Mouse (Mus musculus) megakaryocyte-erythroid progenitor cell, adult 5-6 weeks (primary cell): Measurements from ENCODE around the gene Gm45213. TPM values are rescaled to one million over a fixed set of nuclear protein-coding genes. Genes with fewer than 3 reads are reported as not detected.

Source experiments
- ATAC-seq: replicated peaks from 2 replicates; pipeline ENCODE4 v1.8.0; 2016; ENCODE audit warnings: mild to moderate bottlenecking, inconsistent platforms; ENCODE audit not compliant: severe bottlenecking, poor library complexity, low FRiP score, low TSS enrichment
- total RNA-seq, 2 experiments: library from RNA; stranded (forward) in 1 of 2; stranded (reverse) in 1 of 2; fragments of 200-1000, 215-1000 nt in 1 of 2; fragments of >200 nt in 1 of 2; fragmentation: Nextera tagmentation in 1 of 2; gene quantifications; 2 replicates each; pipeline ENCODE4 v1.2.3; 2014 to 2017

Gene Gm45213
- not detected in 2 replicates for total RNA-seq (2014; fragmentation: Nextera tagmentation)
- not detected in 2 replicates for total RNA-seq (2017)

GRCm38 (mm10) chr7:66043552-66044459 lies at the start of gene Gm45213:
Gene Gm45213, plus strand, starts transcription at chr7:66043602.
- ATAC-seq, result no peak

- ATAC-seq, result no peak
Observed at GRCm38 (mm10) chr7:66001035-66001754, 42.2 kb upstream of the Gm45213 start.

DNA sequence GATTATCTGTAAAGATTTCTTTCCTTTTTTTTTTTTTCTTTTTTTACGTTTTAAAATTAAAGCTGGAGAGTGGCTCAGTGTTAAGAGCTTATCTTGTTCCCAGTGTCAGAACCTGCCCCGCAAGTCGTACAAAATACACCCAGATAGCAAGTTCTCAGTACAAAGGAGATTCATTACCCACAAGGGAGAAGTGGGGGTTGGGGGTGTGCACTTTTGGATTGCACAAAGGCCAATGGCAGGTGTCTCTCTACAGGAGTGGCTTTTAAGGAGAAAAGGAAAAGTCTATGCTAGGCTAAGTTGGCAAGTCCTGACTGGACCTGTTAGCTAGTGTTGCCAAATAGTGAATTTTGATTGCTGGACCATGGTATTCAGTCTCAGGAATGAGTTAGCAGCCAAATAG lies 41.6 kb upstream of the Gm45213 start:
- no peak for ATAC-seq

DNA sequence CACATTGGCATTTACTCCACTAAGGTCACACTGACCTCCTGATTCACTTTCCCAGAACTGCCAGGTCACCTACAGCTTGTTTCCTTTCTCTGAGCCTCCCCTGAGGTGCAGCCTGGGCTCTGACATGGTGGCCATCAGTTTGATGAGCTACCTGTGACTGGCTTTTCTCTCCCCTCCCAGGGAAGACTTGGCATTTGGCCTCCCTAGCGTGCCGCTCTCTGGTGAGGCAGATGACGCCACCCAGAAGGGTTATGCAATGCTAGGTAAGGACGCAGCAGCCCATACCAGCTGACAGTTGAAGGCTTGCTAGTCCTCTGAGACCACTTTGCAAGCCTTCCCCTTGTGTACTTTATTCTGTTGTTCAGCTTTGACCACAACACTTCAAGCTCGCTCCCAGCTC lies 40.0 kb upstream of the Gm45213 start:
- no peak for ATAC-seq

GRCm38 (mm10) chr7:66003865-66004638 lies 39.4 kb upstream of the Gm45213 start:
- ATAC-seq, result no peak

- ATAC-seq, result no peak
Observed at GRCm38 (mm10) chr7:66005066-66005465, 38.3 kb upstream of the Gm45213 start.

- no peak for ATAC-seq
Observed at GRCm38 (mm10) chr7:66008161-66008891, 35.1 kb upstream of the Gm45213 start.

DNA sequence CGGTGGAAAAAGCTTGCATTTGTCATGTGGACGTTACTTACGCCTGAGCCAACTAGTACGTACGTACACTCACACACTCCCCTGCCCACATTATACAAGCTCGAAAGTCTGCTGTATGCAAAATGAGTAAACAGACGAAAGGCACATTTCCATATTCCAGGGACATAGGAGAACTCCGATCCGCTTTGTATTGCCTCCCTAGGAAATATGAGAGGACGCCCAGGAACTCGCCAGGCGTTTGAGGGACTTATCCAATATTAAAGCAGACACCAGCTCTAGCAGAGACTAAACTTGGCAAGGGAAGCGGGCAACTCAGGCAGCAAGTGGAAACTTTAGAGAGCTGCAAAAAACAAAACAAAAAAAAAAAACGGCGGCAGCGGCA lies 34.5 kb upstream of the Gm45213 start:
- ATAC-seq, result no peak

DNA sequence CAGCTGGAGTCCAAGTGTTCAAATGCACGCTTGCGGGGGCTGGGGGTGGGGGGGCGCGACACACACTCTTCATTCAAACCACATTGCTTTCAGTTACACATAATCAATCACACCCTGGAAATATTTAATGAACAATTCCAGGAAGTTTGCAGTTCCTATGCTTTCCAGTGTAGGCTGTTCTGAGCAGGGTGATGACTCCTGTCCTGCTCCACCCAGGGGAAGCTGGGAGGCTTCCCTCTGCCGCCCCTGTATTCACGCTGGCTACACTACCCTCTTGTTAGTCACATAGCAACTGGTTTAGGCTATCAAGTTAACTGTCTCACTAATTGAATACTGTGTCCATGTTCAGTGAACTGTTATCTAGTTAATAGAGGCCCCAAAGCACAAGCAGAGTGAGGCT lies 32.9 kb upstream of the Gm45213 start:
- no peak for ATAC-seq

- no peak for ATAC-seq
Observed at GRCm38 (mm10) chr7:66027747-66028146, 15.7 kb upstream of the Gm45213 start.

GRCm38 (mm10) chr7:66028766-66029512 lies 14.5 kb upstream of the Gm45213 start:
- ATAC-seq, result no peak

GRCm38 (mm10) chr7:66036809-66037208 lies 6.6 kb upstream of the Gm45213 start:
- no peak for ATAC-seq

DNA sequence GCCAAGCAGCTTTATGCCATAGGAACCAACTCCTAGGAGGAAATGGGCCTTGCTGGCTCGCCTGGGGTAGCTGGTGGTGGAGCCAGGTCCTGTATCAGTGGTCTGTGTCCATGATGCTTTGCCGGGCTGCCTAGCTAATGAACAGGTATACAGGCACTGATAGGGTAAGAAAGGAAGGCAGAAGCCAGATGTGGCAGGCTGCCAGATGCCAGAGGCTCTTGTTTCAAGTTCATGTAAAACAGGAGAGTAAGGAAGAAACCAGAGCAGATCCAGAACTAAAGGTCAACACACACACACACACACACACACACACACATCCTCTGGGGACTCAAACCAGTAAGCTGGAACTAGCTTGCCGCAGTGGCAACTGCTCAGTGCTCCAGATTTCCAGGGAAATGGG lies 5.1 kb upstream of the Gm45213 start:
- ATAC-seq, result no peak

DNA sequence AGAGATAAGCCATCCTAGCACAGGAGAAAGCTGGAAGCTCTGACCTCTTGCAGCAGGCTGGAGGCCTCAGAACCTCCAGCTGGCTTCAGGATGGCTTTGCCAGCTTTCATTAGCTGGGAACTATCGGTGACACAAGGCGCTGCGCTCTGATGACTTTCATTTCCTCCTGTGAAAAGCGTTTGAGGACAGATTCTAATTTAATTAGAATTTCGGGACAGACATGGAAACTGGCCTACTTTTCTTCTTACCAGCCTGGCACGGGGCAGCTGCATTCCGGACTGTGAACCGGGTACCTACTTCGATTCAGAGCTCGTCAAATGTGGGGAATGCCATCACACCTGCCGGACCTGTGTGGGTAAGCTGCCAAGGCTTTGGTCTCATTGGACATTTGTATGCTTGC lies 4.7 kb upstream of the Gm45213 start:
- ATAC-seq, result no peak

GRCm38 (mm10) chr7:66040026-66040814 lies 3.2 kb upstream of the Gm45213 start:
- peak; percentile 57 for ATAC-seq

DNA sequence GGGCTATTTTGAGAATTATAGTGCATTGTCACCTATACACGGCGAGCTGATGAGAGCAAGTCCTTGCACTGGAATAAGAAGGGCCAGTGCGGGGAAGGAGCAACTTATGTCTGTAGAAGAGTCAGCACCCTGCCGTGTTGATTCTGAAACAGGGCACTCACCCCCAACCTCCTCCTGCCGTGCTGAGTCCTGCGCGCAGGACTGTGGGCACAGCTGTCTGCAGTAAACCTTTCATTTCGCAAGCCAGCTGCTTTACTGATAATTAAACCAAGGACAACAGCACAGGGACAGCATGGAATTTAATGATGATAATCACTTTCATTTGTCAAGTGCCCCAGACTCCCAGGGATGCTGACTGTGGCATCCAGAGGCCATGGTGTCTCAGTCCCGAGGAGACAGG lies 1.2 kb downstream of the Gm45213 start:
- no peak for ATAC-seq

- no peak for ATAC-seq
Observed at GRCm38 (mm10) chr7:66046921-66047918, 3.8 kb downstream of the Gm45213 start.
